Mouse (Mus musculus): ENCODE data around the gene Cpa2.
A peak's percentile ranks its signal among the peaks of the same experiment; 100 is the strongest.

The Cpa2 gene

GRCm38 (mm10) chr6:30541009-30541799 lies at the start of gene Cpa2:
Gene Cpa2 (plus strand): TSS chr6:30541582.
- no peak for DNase-seq

- DNase-seq, result no peak
Observed at GRCm38 (mm10) chr6:30499049-30499448, 42.3 kb upstream of the Cpa2 start.

- no peak for DNase-seq
Observed at GRCm38 (mm10) chr6:30508824-30509223, 32.6 kb upstream of the Cpa2 start.

- DNase-seq, result peak; percentile 99
Observed at GRCm38 (mm10) chr6:30509265-30510239, 31.8 kb upstream of the Cpa2 start, which contains the start of the genes Tmem209 and Ssmem1. Gene Tmem209 (minus strand): TSS chr6:30509783. Gene Ssmem1 (plus strand): TSS chr6:30509849.

GRCm38 (mm10) chr6:30510291-30510690 lies 31.1 kb upstream of the Cpa2 start:
- peak; percentile 21 to 30 for DNase-seq

- no peak for DNase-seq
Observed at GRCm38 (mm10) chr6:30514242-30514641, 27.1 kb upstream of the Cpa2 start.

GRCm38 (mm10) chr6:30520400-30520799 lies 21.0 kb upstream of the Cpa2 start:
- no peak for DNase-seq

GRCm38 (mm10) chr6:30525456-30526332 lies 15.7 kb upstream of the Cpa2 start:
- DNase-seq, result no peak

GRCm38 (mm10) chr6:30526586-30527515 lies 14.5 kb upstream of the Cpa2 start:
- DNase-seq, result peak; percentile 31 to 36

GRCm38 (mm10) chr6:30528800-30529199 lies 12.6 kb upstream of the Cpa2 start:
- no peak for DNase-seq

- peak; percentile 70 to 76 for DNase-seq
Observed at GRCm38 (mm10) chr6:30535340-30535739, 6.0 kb upstream of the Cpa2 start.

- DNase-seq, result no peak
Observed at GRCm38 (mm10) chr6:30538240-30538639, 3.1 kb upstream of the Cpa2 start.

- DNase-seq, result no peak
Observed at GRCm38 (mm10) chr6:30538800-30539199, 2.6 kb upstream of the Cpa2 start.

GRCm38 (mm10) chr6:30542277-30542676 lies 895 bp downstream of the Cpa2 start:
- DNase-seq, result no peak

- no peak for DNase-seq
Observed at GRCm38 (mm10) chr6:30543077-30543476, 1.7 kb downstream of the Cpa2 start.

GRCm38 (mm10) chr6:30543851-30544250 lies 2.5 kb downstream of the Cpa2 start:
- no peak for DNase-seq

- no peak for DNase-seq
Observed at GRCm38 (mm10) chr6:30545689-30546088, 4.3 kb downstream of the Cpa2 start.

GRCm38 (mm10) chr6:30546571-30547273 lies 5.3 kb downstream of the Cpa2 start:
- peak; percentile 61 to 69 for DNase-seq

- peak; percentile 76 to 84 for DNase-seq
Observed at GRCm38 (mm10) chr6:30547274-30547645, 5.9 kb downstream of the Cpa2 start.

- DNase-seq, result peak; percentile 33 to 55
Observed at GRCm38 (mm10) chr6:30547656-30548306, 6.4 kb downstream of the Cpa2 start.

Measured in cerebellum, postnatal 14 days (tissue).